Mouse (Mus musculus): ENCODE data around the gene Gm49337.

Gene Gm49337

GRCm38 (mm10) chr4:116162142-116162541 is 11.0 kb upstream of the Gm49337 start:
- in situ Hi-C loops (cut with MboI, MseI) = no loop called here

- in situ Hi-C loops (cut with MboI, MseI) = no loop called here
Observed at GRCm38 (mm10) chr4:116164759-116165554, 8.2 kb upstream of the Gm49337 start.

- in situ Hi-C loops (cut with MboI, MseI) = no loop called here
Observed at GRCm38 (mm10) chr4:116165708-116166407, 7.3 kb upstream of the Gm49337 start.

GRCm38 (mm10) chr4:116167404-116167803 is 5.8 kb upstream of the Gm49337 start, which contains the start of gene Tspan1:
Gene Tspan1, minus strand, starts transcription at chr4:116167601.
- in situ Hi-C loops (cut with MboI, MseI) = no loop called here

GRCm38 (mm10) chr4:116168617-116169352 is 4.4 kb upstream of the Gm49337 start:
- in situ Hi-C loops (cut with MboI, MseI) = no loop called here

- in situ Hi-C loops (cut with MboI, MseI) = no loop called here
Observed at GRCm38 (mm10) chr4:116169353-116169672, 3.9 kb upstream of the Gm49337 start.

- in situ Hi-C loops (cut with MboI, MseI) = no loop called here
Observed at GRCm38 (mm10) chr4:116173752-116174151, 568 bp downstream of the Gm49337 start.

- in situ Hi-C loops (cut with MboI, MseI) = no loop called here
Observed at GRCm38 (mm10) chr4:116174466-116175116, 1.4 kb downstream of the Gm49337 start.

- in situ Hi-C loops (cut with MboI, MseI) = no loop called here
Observed at GRCm38 (mm10) chr4:116175136-116175535, 2.0 kb downstream of the Gm49337 start.

GRCm38 (mm10) chr4:116175711-116176542 is 2.7 kb downstream of the Gm49337 start:
- in situ Hi-C loops (cut with MboI, MseI) = no loop called here

GRCm38 (mm10) chr4:116176543-116176988 is 3.4 kb downstream of the Gm49337 start:
- in situ Hi-C loops (cut with MboI, MseI) = no loop called here

- in situ Hi-C loops (cut with MboI, MseI) = no loop called here
Observed at GRCm38 (mm10) chr4:116177140-116177539, 4.0 kb downstream of the Gm49337 start.

GRCm38 (mm10) chr4:116182079-116182478 is 8.9 kb downstream of the Gm49337 start:
- in situ Hi-C loops (cut with MboI, MseI) = no loop called here

- in situ Hi-C loops (cut with MboI, MseI) = no loop called here
Observed at GRCm38 (mm10) chr4:116182745-116183144, 9.6 kb downstream of the Gm49337 start.

GRCm38 (mm10) chr4:116185083-116185482 is 11.9 kb downstream of the Gm49337 start:
- in situ Hi-C loops (cut with MboI, MseI) = loop anchor here (5.0 kb wide), 1 partner anchor 62 kb away; no protein-coding TSS in a partner anchor

- in situ Hi-C loops (cut with MboI, MseI) = no loop called here
Observed at GRCm38 (mm10) chr4:116192286-116192835, 19.2 kb downstream of the Gm49337 start.

GRCm38 (mm10) chr4:116193583-116194383 is 20.6 kb downstream of the Gm49337 start:
- in situ Hi-C loops (cut with MboI, MseI) = no loop called here

- in situ Hi-C loops (cut with MboI, MseI) = no loop called here
Observed at GRCm38 (mm10) chr4:116198422-116198821, 25.2 kb downstream of the Gm49337 start.

GRCm38 (mm10) chr4:116204422-116204821 is 31.2 kb downstream of the Gm49337 start:
- in situ Hi-C loops (cut with MboI, MseI) = no loop called here

GRCm38 (mm10) chr4:116206531-116206930 is 33.3 kb downstream of the Gm49337 start:
- in situ Hi-C loops (cut with MboI, MseI) = no loop called here

Measured in T-helper 1 cell (primary cell).